Mouse (Mus musculus) ovary, postnatal 36 days (tissue): ENCODE measurements at regions not wholly inside any gene's neighbourhood (a gene's known extent, or its start where the extent isn't known, plus 50 kb on each side); places are given as distances from the start of the nearest gene placed in this dataset.
A peak's percentile ranks its signal among the peaks of the same experiment; 100 is the strongest.

Experiments
- DNase-seq: peaks from one replicate; pipeline ENCODE4 v3.0.0; 2022; ENCODE audit warnings: low spot score, mixed read lengths

GRCm38 (mm10) chr13:112039422-112040145 is 230.8 kb upstream of the Map3k1 start:
- no peak for DNase-seq

DNA sequence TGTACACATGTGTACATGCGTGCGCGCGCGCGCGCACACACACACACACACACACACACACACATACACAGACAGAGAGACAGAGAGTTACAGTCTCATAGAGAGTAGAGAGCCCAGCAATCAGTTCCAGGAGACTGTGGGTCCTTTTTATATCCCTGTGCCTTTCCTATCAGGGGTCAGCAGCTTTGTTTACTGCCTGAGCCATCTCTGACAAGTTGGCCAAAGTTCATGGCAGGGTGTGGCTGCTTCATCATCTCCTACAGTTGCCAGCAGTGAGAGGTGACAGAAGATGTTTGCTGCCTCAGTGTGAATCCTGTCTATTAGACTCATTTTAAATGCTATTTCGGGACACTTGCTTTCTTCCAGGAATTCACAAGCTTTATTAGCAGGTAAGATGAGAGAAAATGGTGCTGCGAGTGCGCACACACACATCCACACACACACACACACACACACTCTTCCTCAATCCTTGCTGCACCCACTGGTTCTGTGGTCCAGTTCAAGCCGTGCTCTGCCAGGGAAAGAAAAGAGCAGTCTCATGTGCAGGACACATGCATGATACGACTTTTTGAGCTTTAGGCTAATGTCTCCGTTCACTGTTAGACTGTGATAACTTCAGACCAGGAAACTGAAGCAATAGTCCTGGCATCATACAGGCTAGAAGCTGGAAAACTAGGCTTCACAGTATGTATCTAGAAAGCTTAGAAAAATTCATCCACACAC is 234.9 kb upstream of the Map3k1 start:
- DNase-seq: no peak

GRCm38 (mm10) chr13:112044372-112044771 is 235.6 kb upstream of the Map3k1 start:
- DNase-seq: no peak

- no peak for DNase-seq
Measured at GRCm38 (mm10) chr13:112046247-112047211, 237.7 kb upstream of the Map3k1 start.

GRCm38 (mm10) chr13:112047408-112047807 is 238.6 kb upstream of the Map3k1 start:
- DNase-seq: no peak

- no peak for DNase-seq
Measured at GRCm38 (mm10) chr13:112047874-112048273, 239.1 kb upstream of the Map3k1 start.

DNA sequence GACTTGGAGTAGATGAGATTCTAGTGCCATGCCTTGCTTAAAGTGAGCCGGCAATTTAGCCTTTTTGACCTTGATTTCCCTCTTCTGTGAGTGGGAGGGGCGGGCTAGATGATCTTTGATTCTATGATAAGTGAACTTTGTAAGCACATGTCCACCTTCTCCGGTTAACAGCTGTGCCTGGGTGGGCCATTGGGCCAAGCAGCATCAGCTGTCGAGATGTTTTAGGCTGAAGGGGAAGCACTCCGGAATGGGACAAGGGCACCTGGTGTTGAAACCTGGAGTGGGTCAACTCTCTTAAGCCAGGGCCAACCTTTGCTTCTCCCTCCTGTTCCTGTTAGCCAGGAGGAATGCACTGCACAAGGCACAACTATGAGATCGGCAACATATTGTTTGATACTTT is 239.5 kb upstream of the Map3k1 start:
- DNase-seq: no peak

- no peak for DNase-seq
Measured at GRCm38 (mm10) chr13:112050892-112051291, 237.4 kb upstream of the Ankrd55 start.

DNA sequence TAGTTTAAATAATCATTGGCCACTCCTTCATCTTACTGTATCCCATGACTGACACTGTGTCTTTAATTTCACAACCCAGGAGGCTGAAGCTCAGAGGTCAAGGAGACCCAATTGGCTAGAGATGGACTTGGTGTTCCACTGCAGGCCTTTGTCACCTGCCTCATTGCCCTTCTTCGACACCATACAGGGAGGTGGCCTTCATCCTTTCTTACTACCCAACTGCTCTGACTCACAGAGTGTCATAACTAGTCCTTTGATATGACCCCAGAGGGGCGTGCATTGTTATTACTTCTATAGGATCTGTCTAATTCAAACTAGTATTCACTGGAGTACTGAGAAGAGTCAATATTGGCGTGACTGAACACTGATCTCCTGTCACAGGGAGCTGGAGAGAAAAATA is 236.2 kb upstream of the Ankrd55 start:
- no peak for DNase-seq

DNA sequence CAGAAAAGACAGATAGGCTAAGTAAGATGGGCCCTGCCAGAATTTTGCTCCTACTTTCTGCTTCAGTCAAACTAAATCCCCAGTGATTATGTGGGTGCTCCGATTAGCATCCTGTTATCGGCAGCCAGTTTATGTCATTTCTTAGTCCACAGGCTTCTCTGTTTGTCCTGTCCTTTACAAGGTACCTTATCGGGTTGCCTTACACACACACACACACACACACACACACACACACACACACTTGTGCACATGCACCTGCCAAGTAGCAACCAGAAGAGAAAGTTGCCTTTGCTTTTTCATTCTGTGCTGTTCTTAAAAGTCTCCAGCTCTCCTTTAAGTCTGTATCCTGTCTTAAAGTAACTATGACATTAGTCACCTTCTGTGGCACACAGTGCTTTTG is 235.8 kb upstream of the Ankrd55 start:
- no peak for DNase-seq

DNA sequence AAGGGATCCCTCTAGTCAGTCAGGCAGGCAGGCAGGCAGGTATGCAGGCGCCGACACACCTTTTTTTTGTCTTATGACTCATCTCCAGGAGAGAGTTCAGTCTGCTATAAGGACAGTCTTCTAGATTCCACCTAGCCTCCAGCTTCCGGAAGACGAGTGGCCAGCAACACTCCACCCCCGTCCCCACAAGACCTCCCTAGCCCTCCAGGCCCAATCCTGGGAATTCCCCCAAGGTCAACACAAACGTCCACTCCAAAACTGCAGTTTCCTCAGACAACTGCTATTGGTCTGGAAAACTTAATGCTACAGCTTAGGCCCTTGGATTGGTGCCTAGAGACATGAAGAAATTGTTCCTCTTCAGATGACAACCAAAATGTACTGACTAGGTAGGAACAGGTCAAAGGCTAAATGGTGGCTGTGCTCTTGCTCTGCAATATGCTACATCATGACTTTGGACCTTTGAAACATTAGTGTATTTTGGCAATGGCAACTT is 233.3 kb upstream of the Ankrd55 start:
- DNase-seq: no peak

GRCm38 (mm10) chr13:112058218-112058617 is 230.0 kb upstream of the Ankrd55 start:
- DNase-seq: peak; percentile 49

GRCm38 (mm10) chr13:112058771-112059170 is 229.5 kb upstream of the Ankrd55 start:
- DNase-seq: no peak

- DNase-seq: no peak
Measured at GRCm38 (mm10) chr13:112062024-112062423, 226.2 kb upstream of the Ankrd55 start.

DNA sequence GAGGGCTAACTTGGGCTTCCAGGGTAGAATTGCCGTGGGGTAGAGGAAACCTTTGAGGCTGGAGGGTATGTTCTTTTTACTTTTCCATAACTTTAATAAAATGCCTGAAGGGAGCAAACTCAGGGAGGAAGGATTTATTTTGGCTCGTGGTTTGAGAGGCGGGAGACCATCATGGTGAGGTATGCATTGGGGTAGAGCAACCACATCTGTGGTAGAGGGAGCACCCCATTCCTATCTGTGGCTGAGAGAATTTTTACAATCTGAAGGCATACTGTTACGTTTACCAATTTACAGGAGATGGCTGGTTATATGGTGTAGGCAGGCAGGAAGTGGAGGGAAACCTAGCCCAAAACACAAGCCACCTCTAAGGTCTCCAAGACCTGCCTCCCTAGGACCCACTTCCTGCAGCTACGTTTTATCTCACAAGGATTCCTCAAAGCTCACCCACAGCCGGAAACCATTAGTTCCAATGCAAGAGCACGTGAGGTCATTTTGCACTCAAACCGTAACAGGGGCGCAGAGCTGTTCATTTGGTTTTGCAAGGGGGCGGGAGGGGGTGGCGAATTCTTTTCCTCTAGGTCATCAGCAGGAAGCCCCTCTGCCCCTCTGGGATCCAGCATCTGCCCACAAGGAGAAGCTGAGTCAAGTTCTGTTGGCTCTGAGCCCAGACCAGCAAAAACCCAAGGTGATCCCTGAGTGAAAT is 224.7 kb upstream of the Ankrd55 start:
- no peak for DNase-seq

DNA sequence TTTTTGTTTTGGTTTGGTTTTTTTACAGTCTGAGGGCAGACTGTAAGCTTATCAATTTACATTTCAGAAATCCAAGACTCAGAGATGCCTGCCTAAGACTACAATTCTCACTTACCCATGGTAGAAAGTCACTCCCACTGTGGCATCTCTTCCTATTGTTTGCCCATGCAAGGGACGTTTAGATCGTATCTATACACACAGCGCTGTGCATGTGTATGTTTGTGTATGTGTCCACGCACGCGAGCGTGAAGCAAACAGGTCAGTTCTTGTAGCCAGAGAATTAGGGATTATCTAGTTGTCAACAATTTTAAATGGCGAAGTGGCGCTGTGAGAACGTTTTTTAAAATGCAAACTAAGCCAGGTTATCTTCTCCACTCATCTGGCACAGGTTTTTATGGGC is 223.6 kb upstream of the Ankrd55 start:
- DNase-seq: no peak

DNA sequence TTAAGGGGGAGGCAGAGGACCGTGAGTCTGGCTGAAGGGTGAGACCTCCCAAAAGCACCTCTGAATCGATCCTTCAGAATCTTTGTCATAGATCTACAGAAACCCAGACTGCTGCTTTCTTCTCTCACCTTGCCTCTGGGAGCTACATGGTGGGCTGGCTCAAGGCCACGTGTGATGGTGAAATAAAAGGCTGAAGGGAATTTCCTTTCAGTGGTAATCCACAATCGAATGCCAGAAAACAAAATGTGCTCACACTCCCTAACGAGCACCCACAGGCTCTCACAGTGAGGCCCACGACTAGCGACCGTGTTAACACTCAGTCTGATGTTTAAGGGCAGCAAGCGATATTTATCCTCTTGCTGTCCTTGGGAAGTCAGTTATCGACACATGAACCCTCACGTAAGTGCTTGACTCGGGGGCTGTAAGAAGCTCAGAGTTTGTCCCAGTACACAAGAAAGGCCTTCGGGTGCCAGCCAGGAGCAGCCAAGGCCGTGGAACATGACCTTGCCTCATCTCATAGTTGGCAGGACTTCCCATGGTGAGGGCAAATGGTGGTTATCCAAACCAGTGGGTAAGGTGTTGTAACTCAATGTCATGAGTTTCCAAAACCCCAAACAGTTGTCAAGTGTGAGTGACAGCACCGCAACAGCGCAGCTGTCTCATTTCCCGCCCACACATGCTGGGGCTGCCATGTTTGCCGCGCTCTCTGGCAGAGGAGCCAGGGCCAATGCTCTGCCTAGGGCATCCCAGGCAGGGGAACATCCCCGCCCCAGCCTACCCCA is 221.0 kb upstream of the Ankrd55 start:
- DNase-seq: peak; percentile 63

DNA sequence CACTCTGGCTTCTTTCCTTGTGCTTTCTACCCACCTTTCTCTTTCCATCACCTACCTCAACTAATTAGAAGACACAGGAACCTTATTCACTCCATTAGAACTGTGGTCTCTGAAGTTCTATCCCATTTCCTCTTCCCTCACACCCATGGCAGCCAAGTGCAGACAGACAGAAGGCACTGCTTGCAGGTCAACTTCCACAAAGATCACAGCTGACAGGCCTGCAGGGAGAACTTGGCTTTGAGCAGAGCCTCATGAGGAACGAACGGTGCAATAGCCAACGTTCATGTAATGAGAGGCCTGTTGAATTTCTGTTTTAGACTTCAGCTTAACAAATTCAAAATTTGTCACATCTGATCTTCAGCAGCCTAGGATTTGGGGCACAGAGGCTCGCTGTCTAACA is 217.5 kb upstream of the Ankrd55 start:
- DNase-seq: no peak

- no peak for DNase-seq
Measured at GRCm38 (mm10) chr13:112071209-112071955, 216.9 kb upstream of the Ankrd55 start.

DNA sequence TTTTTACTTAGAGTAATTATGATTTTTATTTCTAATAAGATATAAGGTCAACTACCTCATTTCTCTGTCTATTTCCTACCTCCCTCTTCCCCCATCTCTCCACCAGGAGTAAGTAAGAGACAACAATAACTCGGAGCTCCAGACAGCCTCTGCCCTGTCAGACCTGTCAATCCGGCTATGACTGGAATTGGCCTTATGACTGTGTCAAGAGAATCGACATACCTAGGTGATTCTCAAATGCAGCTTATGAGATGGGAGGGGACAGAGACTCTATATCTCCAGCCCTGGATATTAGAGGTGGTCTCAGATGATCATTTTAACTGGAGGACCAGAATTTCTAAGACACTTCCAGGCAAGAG is 216.3 kb upstream of the Ankrd55 start:
- DNase-seq: no peak
